Mouse (Mus musculus) stomach, embryonic 15.5 days (tissue): ENCODE measurements around the gene Adam11. TPM values are rescaled to one million over a fixed set of nuclear protein-coding genes. Genes with fewer than 3 reads are reported as not detected.
"Not testable (repeated sequence)": the region's sequence is repeated elsewhere in the genome, so short reads cannot be mapped to it uniquely, and the experiment has no call there.

Source experiments
- ATAC-seq: fragments of 200-750 bp; cut with Nextera tagmentation; 2 replicates; pipeline ENCODE4 v1.8.0; 2017; ENCODE audit warnings: low read depth, moderate number of reproducible peaks, moderate TSS enrichment; ENCODE audit not compliant: insufficient read depth, low FRiP score
- H3K27ac ChIP-seq: fragments of 300-500 bp; sonication (generic); 2 replicates; pipeline ENCODE4 v1.5.1; 2015; ENCODE audit warnings: mild to moderate bottlenecking, inconsistent platforms
- H3K27me3 ChIP-seq: fragments of 300-500 bp; sonication (generic); replicated peaks from 2 replicates; pipeline ENCODE4 v1.6.1; 2015; ENCODE audit warnings: inconsistent platforms
- H3K36me3 ChIP-seq: fragments of 300-500 bp; sonication (generic); 2 replicates; pipeline ENCODE4 v1.6.1; 2015; ENCODE audit warnings: inconsistent platforms
- H3K4me1 ChIP-seq: fragments of 300-500 bp; sonication (generic); 2 replicates; pipeline ENCODE4 v1.6.1; 2015; ENCODE audit warnings: inconsistent platforms
- H3K4me2 ChIP-seq: fragments of 300-500 bp; sonication (generic); 2 replicates; pipeline ENCODE4 v1.6.1; 2015; ENCODE audit warnings: mild to moderate bottlenecking, inconsistent platforms
- H3K4me3 ChIP-seq: fragments of 300-500 bp; sonication (generic); replicated peaks from 2 replicates; pipeline ENCODE4 v1.5.1; 2015; ENCODE audit warnings: inconsistent platforms
- H3K9ac ChIP-seq: fragments of 300-500 bp; sonication (generic); 2 replicates; pipeline ENCODE4 v1.6.1; 2015; ENCODE audit warnings: inconsistent platforms
- H3K9me3 ChIP-seq: fragments of 300-500 bp; sonication (generic); 2 replicates; pipeline ENCODE4 v1.6.1; 2016; ENCODE audit warnings: inconsistent platforms
- WGBS: fragments of 180-500 bp; shearing (Covaris S2); methylation state at CpG from one replicate; pipeline ENCODE4 v1.1.7; 2015; 5-methylcytosine and 5-hydroxymethylcytosine counted together
- polyA plus RNA-seq: library from polyadenylated mRNA; unstranded; fragments of >200 nt; fragmentation: Nextera tagmentation; extraction: Ambion mirVana; gene quantifications from 2 replicates; pipeline ENCODE4 v1.2.1, GENCODE M21; 2015

Adam11 gene
- polyA plus RNA-seq: 4.7 and 7.7 TPM in 2 replicates

- Histone ChIP-seq H3K27ac (no peak within 1 kb of the TSS), H3K27me3 (peaks cover 11% of the 10 kb centered on the region), H3K9me3 (no peaks in the 10 kb centered on the region), H3K9ac (0 out of 2 replicates have a peak within 1 kb of the TSS, but pooled peaks have one; percentile 37), H3K4me2 (peak within 1 kb of the TSS; percentile 99), H3K4me1 (peaks cover 13% of the 10 kb centered on the region), H3K36me3 (no peaks in the 10 kb centered on the region), H3K4me3 (peak within 1 kb of the TSS; percentile 60)
- ATAC-seq: peak; percentile 13; the same call in 1 of the 2 replicates
- whole genome bisulfite sequencing: under 1% methylated on average over 63 of the region's 76 CpGs
Observed at GRCm38 (mm10) chr11:102761309-102762210, at the start of gene Adam11. TSS of gene Adam11 (plus strand) at chr11:102761439.

GRCm38 (mm10) chr11:102712411-102712810 lies 48.8 kb upstream of the Adam11 start:
- H3K4me2 ChIP-seq: no peak overlapping the region
- no peak overlapping the region for H3K4me3 ChIP-seq
- H3K4me1 ChIP-seq: no peaks in the 10 kb centered on the region
- H3K9ac ChIP-seq: no peak overlapping the region
- WGBS: 89% methylated on average over 4 of the region's 4 CpGs
- no peaks in the 10 kb centered on the region for H3K27me3 ChIP-seq
- no peak overlapping the region for H3K27ac ChIP-seq
- no peaks in the 10 kb centered on the region for H3K9me3 ChIP-seq
- ATAC-seq: no peak
- no peaks in the 10 kb centered on the region for H3K36me3 ChIP-seq

- H3K9me3 ChIP-seq, H3K4me2 ChIP-seq, ATAC-seq, H3K27ac ChIP-seq, H3K4me1 ChIP-seq, H3K4me3 ChIP-seq, H3K27me3 ChIP-seq, H3K9ac ChIP-seq, H3K36me3 ChIP-seq: not testable (repeated sequence)
- WGBS: 82% methylated on average over 2 of the region's 2 CpGs
Observed at GRCm38 (mm10) chr11:102714578-102714977, 46.7 kb upstream of the Adam11 start.

GRCm38 (mm10) chr11:102716135-102716534 lies 45.1 kb upstream of the Adam11 start:
- H3K27ac ChIP-seq: no peak overlapping the region
- H3K4me2 ChIP-seq: no peak overlapping the region
- H3K36me3 ChIP-seq: no peaks in the 10 kb centered on the region
- WGBS: 77% methylated on average over 7 of the region's 7 CpGs
- H3K9ac ChIP-seq: no peak overlapping the region
- H3K4me1 ChIP-seq: no peaks in the 10 kb centered on the region
- no peaks in the 10 kb centered on the region for H3K27me3 ChIP-seq
- no peaks in the 10 kb centered on the region for H3K9me3 ChIP-seq
- ATAC-seq: no peak
- H3K4me3 ChIP-seq: no peak overlapping the region

GRCm38 (mm10) chr11:102725574-102725973 lies 35.7 kb upstream of the Adam11 start:
- Histone ChIP-seq H3K4me3 (no peak overlapping the region), H3K27ac (no peak overlapping the region), H3K27me3 (no peaks in the 10 kb centered on the region), H3K4me2 (no peak overlapping the region), H3K9me3 (no peaks in the 10 kb centered on the region), H3K9ac (no peak overlapping the region), H3K36me3 (no peaks in the 10 kb centered on the region), H3K4me1 (no peaks in the 10 kb centered on the region)
- WGBS: 43% methylated on average over 3 of the region's 3 CpGs
- no peak for ATAC-seq

GRCm38 (mm10) chr11:102728614-102729013 lies 32.6 kb upstream of the Adam11 start:
- Histone ChIP-seq H3K9me3 (no peaks in the 10 kb centered on the region), H3K4me1 (no peaks in the 10 kb centered on the region), H3K27me3 (no peaks in the 10 kb centered on the region), H3K9ac (no peak overlapping the region), H3K4me2 (no peak overlapping the region), H3K4me3 (no peak overlapping the region), H3K27ac (no peak overlapping the region), H3K36me3 (no peaks in the 10 kb centered on the region)
- no peak for ATAC-seq
- 33% methylated on average over 7 of the region's 7 CpGs for WGBS

- H3K27me3 ChIP-seq: no peaks in the 10 kb centered on the region
- no peaks in the 10 kb centered on the region for H3K9me3 ChIP-seq
- H3K9ac ChIP-seq: no peak overlapping the region
- no peaks in the 10 kb centered on the region for H3K4me1 ChIP-seq
- H3K4me2 ChIP-seq: no peak overlapping the region
- ATAC-seq: no peak
- H3K36me3 ChIP-seq: no peaks in the 10 kb centered on the region
- no peak overlapping the region for H3K4me3 ChIP-seq
- no peak overlapping the region for H3K27ac ChIP-seq
- 76% methylated on average over 3 of the region's 3 CpGs for WGBS
Observed at GRCm38 (mm10) chr11:102729835-102730234, 31.4 kb upstream of the Adam11 start.

- Histone ChIP-seq H3K27me3 (no peaks in the 10 kb centered on the region), H3K4me1 (no peaks in the 10 kb centered on the region), H3K9me3 (no peaks in the 10 kb centered on the region), H3K36me3 (no peaks in the 10 kb centered on the region), H3K9ac (no peak overlapping the region), H3K27ac (no peak overlapping the region), H3K4me2 (no peak overlapping the region), H3K4me3 (no peak overlapping the region)
- 72% methylated on average over 6 of the region's 6 CpGs for WGBS
- no peak for ATAC-seq
Observed at GRCm38 (mm10) chr11:102731366-102731765, 29.9 kb upstream of the Adam11 start.

- 0 out of 2 replicates have a peak overlapping the region, but pooled peaks have one; percentile 1 for H3K9ac ChIP-seq
- H3K4me3 ChIP-seq: no peak overlapping the region
- H3K4me1 ChIP-seq: no peaks in the 10 kb centered on the region
- H3K9me3 ChIP-seq: no peaks in the 10 kb centered on the region
- no peak overlapping the region for H3K4me2 ChIP-seq
- H3K27me3 ChIP-seq: no peaks in the 10 kb centered on the region
- 68% methylated on average over 5 of the region's 5 CpGs for WGBS
- no peaks in the 10 kb centered on the region for H3K36me3 ChIP-seq
- no peak overlapping the region for H3K27ac ChIP-seq
- ATAC-seq: no peak
Observed at GRCm38 (mm10) chr11:102733146-102733545, 28.1 kb upstream of the Adam11 start.

GRCm38 (mm10) chr11:102734961-102735360 lies 26.3 kb upstream of the Adam11 start:
- no peaks in the 10 kb centered on the region for H3K9me3 ChIP-seq
- no peak overlapping the region for H3K4me3 ChIP-seq
- 92% methylated on average over 6 of the region's 6 CpGs for WGBS
- no peak overlapping the region for H3K9ac ChIP-seq
- H3K27me3 ChIP-seq: no peaks in the 10 kb centered on the region
- no peak for ATAC-seq
- peaks cover 4% of the 10 kb centered on the region for H3K4me1 ChIP-seq
- no peaks in the 10 kb centered on the region for H3K36me3 ChIP-seq
- H3K4me2 ChIP-seq: no peak overlapping the region
- H3K27ac ChIP-seq: no peak overlapping the region

- H3K4me3 ChIP-seq: no peak overlapping the region
- H3K36me3 ChIP-seq: no peaks in the 10 kb centered on the region
- H3K4me1 ChIP-seq: peaks cover 11% of the 10 kb centered on the region
- no peak overlapping the region for H3K9ac ChIP-seq
- 82% methylated on average over 3 of the region's 3 CpGs for WGBS
- no peak overlapping the region for H3K27ac ChIP-seq
- H3K27me3 ChIP-seq: no peaks in the 10 kb centered on the region
- H3K9me3 ChIP-seq: no peaks in the 10 kb centered on the region
- H3K4me2 ChIP-seq: no peak overlapping the region
- ATAC-seq: no peak
Observed at GRCm38 (mm10) chr11:102738046-102738445, 23.2 kb upstream of the Adam11 start.

- Histone ChIP-seq H3K9ac (no peak overlapping the region), H3K4me1 (peaks cover 11% of the 10 kb centered on the region), H3K36me3 (no peaks in the 10 kb centered on the region), H3K9me3 (no peaks in the 10 kb centered on the region), H3K4me3 (peak overlapping the region; percentile 29), H3K27ac (no peak overlapping the region), H3K27me3 (no peaks in the 10 kb centered on the region), H3K4me2 (peak overlapping the region; percentile 85)
- 8% methylated on average over 20 of the region's 20 CpGs for WGBS
- ATAC-seq: no peak
Observed at GRCm38 (mm10) chr11:102739278-102739966, 21.8 kb upstream of the Adam11 start.
